Mouse (Mus musculus): Measurements from ENCODE around the gene Rbm8a. TPM values are rescaled to one million over a fixed set of nuclear protein-coding genes. Genes with fewer than 3 reads are reported as not detected.
"Not testable (repeated sequence)": the region's sequence is repeated elsewhere in the genome, so short reads cannot be mapped to it uniquely, and the experiment has no call there.

The Rbm8a gene
- polyA plus RNA-seq, 1 experiment from 2014 or later = 50.9 TPM

DNA sequence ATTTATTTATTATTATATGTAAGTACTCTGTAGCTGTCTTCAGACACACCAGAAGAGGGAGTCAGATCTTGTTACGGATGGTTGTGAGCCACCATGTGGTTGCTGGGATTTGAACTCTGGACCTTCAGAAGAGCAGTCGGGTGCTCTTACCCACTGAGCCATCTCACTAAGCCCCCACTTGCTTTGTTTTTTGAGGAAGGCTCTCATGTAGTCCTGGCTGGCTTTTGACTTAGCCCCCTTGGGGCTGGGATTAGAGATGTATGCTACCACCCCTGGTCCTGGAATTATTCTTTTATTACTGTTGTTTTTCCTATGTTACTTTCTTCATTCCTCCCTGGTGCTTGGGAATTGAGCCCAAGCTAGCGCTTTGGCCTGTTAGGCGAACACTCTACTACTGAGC, 23.7 kb upstream of the Rbm8a start:
- not testable (repeated sequence) for H3K36me3 ChIP-seq (replicated peaks); H3K4me2 ChIP-seq; H3K9ac ChIP-seq; H3K9me3 ChIP-seq (replicated peaks); ATAC-seq (ENCODE audit: insufficient read depth); H3K27ac ChIP-seq (replicated peaks); H3K4me3 ChIP-seq (replicated peaks)
- WGBS (ENCODE audit: insufficient replicate concordance) = 75% methylated on average over 4 of the region's 4 CpGs
- peaks cover 32% of the 10 kb centered on the region for H3K27me3 ChIP-seq
- peaks cover 10% of the 10 kb centered on the region for H3K4me1 ChIP-seq (replicated peaks)

DNA sequence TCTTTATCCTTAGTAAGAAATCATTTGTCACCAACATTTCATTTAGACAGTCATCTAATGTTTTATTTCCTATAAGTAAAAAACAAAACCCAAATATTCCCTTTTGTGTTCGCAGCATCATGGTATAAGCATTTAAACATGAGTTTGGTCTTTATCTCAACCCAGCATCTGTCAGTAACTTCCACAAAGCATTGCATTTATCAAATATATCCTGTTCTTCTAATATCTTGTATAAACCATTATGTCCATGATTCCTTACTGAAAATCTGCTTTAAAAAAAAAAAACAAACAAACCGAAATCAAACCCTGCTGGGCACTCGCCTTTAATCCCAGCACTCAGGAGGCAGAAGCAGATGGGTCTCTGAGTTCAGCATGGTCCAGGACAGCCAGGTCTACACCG, 23.1 kb upstream of the Rbm8a start:
- Histone ChIP-seq H3K9ac (no peak overlapping the region), H3K4me3 (replicated peaks) (no peak overlapping the region), H3K36me3 (replicated peaks) (no peaks in the 10 kb centered on the region), H3K4me2 (no peak overlapping the region), H3K4me1 (replicated peaks) (peaks cover 4% of the 10 kb centered on the region; the same call in 1 of the 2 replicates), H3K9me3 (replicated peaks) (no peaks in the 10 kb centered on the region), H3K27ac (replicated peaks) (no peak overlapping the region), H3K27me3 (peaks cover 26% of the 10 kb centered on the region)
- ATAC-seq (ENCODE audit: insufficient read depth) = no peak
- 57% methylated on average over 4 of the region's 4 CpGs for WGBS (ENCODE audit: insufficient replicate concordance)

DNA sequence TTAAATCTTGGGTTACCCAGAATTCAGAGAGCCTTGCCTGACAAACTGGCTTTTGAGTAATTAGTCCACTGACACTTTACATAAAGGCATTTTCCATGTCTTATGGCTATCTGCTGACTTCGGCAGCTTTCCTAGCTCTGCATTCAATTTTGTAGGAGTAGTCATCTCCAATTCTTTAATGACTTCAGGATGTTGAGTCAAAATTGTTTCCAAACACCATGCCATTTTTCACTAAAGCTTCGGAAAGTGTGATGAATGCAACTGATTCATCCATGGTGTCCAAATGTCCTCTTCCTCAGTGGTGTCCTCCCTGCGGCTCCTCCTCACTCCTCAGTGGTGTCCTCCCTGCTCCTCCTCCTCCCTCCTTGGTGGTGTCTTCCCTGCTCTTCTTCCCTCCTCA, 11.8 kb upstream of the Rbm8a start:
- Histone ChIP-seq H3K36me3 (replicated peaks) (peaks cover 6% of the 10 kb centered on the region), H3K4me2 (no peak overlapping the region), H3K27ac (replicated peaks) (no peak overlapping the region), H3K4me3 (replicated peaks) (no peak overlapping the region), H3K9me3 (replicated peaks) (no peaks in the 10 kb centered on the region), H3K4me1 (replicated peaks) (0 out of 2 replicates have a peak, but pooled peaks cover 3% of the 10 kb centered on the region), H3K9ac (no peak overlapping the region), H3K27me3 (no peaks in the 10 kb centered on the region)
- WGBS (ENCODE audit: insufficient replicate concordance) = 72% methylated on average over 3 of the region's 3 CpGs
- ATAC-seq (ENCODE audit: insufficient read depth) = no peak

- Histone ChIP-seq H3K27me3 (no peaks in the 10 kb centered on the region), H3K9ac (no peak overlapping the region), H3K4me3 (replicated peaks) (no peak overlapping the region), H3K9me3 (replicated peaks) (no peaks in the 10 kb centered on the region), H3K4me2 (no peak overlapping the region), H3K4me1 (replicated peaks) (no peaks in the 10 kb centered on the region), H3K27ac (replicated peaks) (no peak overlapping the region), H3K36me3 (replicated peaks) (peaks cover 15% of the 10 kb centered on the region)
- ATAC-seq (ENCODE audit: insufficient read depth) = no peak
- 75% methylated on average over 4 of the region's 4 CpGs for WGBS (ENCODE audit: insufficient replicate concordance)
Measured at GRCm38 (mm10) chr3:96623201-96623600, 6.5 kb upstream of the Rbm8a start.

DNA sequence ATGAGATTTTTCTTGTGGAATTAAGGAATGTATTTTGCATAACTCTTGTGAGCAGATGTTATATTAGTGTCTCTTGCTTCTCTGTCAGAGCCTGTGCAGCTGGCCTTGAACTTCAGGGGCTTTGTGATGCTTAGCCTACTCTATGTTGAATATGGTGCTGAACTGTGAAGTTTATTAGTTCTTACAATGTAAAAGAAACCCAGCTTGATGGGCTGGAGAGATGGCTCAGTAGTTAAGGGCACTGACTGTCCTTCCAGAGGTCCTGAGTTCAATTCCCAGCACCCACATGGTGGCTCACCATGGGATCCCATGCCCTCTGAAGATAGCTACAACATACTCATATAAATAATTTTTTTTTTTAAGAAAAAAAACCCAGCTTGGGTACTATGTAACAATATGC, 2.3 kb downstream of the Rbm8a start:
- no peak for ATAC-seq (ENCODE audit: insufficient read depth)
- Histone ChIP-seq H3K4me1 (replicated peaks) (peaks cover 58% of the 10 kb centered on the region), H3K4me3 (replicated peaks) (no peak overlapping the region), H3K9me3 (replicated peaks) (no peaks in the 10 kb centered on the region), H3K9ac (no peak overlapping the region), H3K36me3 (replicated peaks) (peaks cover 29% of the 10 kb centered on the region), H3K4me2 (no peak overlapping the region), H3K27ac (replicated peaks) (no peak overlapping the region), H3K27me3 (no peaks in the 10 kb centered on the region)

DNA sequence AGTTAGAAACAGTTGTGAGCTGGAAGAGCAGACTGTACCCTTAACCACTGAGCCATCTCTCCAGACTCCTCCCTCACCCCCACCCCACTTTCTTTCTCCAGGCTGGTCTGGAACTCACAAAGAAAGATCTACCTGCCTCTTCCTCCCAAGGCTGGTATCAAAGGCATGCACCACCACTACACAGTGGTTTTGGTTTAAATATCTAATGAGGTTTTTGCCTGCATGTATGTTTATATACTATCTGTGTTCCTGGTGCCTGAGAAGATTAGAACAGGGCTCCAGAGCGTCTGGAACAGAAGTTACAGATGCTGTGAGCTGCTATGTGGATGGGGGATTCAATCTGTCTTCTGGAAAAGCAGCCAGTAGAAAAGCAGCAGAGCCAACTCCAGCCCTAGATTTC, 4.3 kb downstream of the Rbm8a start:
- WGBS (ENCODE audit: insufficient replicate concordance) = 46% methylated on average over 1 of the region's 1 CpGs
- Histone ChIP-seq H3K27me3 (no peaks in the 10 kb centered on the region), H3K4me1 (replicated peaks) (peaks cover 55% of the 10 kb centered on the region), H3K9me3 (replicated peaks) (no peaks in the 10 kb centered on the region), H3K4me3 (replicated peaks) (no peak overlapping the region), H3K27ac (replicated peaks) (0 out of 2 replicates have a peak overlapping the region, but pooled peaks have one; percentile 19), H3K36me3 (replicated peaks) (peaks cover 39% of the 10 kb centered on the region), H3K4me2 (no peak overlapping the region), H3K9ac (no peak overlapping the region)
- ATAC-seq (ENCODE audit: insufficient read depth) = no peak

DNA sequence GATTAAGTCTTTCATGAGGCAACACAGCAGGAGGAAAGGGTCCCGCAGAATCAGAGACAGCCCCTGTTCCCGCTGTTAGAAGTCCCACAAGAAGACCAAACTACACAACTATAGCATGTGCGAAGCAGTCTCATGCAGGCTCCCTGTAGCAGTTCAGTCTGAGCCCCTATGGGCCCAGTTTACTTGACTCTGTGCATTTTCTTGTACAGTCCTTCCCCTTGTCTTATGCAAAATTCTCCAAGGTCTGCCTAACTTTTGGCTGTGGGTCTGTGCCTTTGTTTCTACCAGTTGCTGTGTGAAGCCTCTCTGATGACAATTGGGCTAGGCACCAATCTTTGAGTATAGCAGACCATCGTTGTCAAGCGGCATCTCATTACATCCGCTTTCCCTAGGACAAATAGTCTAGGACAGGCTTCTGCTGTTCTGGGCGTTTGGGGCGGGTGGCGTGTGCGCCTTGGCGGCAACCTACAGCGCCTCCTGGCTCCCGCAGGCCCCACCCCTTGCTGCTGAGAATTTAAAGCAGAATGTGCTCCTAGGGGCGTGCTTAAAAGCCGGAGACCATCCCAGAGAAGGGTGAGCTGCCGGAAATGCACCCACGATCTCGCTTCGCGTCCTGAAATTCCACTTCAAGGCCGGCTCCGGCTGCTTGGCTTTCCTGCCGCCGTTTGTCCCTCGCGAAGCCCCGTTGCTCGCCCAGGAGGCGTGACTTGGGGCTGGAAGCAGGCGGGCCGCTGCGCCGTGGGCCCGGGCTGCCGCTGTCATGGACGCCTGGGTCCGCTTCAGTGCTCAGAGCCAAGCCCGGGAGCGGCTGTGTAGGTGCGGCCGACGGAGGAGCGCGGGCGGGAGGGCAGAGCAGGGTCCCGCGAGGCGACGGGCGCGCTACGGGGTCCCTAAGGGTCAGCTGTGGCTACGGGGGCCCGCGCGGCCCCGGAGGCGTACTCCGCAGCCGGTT, 5.5 kb downstream of the Rbm8a start, which contains the start of the genes Pex11b and Gm42957:
Gene Pex11b, plus strand, starts transcription at position 449 of the 952 bp plus-strand sequence.
Gene Gm42957, plus strand, starts transcription at position 547 of the 952 bp plus-strand sequence.
- H3K36me3 ChIP-seq (replicated peaks) = peaks cover 43% of the 10 kb centered on the region

GRCm38 (mm10) chr3:96635906-96636305, 6.2 kb downstream of the Rbm8a start:
- no peaks in the 10 kb centered on the region for H3K27me3 ChIP-seq
- WGBS (ENCODE audit: insufficient replicate concordance) = 5% methylated on average over 15 of the region's 15 CpGs
- peak overlapping the region; percentile 80 for H3K4me3 ChIP-seq (replicated peaks)
- H3K27ac ChIP-seq (replicated peaks) = peak overlapping the region; percentile 82
- H3K4me2 ChIP-seq = peak overlapping the region; percentile 89
- H3K36me3 ChIP-seq (replicated peaks) = peaks cover 44% of the 10 kb centered on the region
- H3K4me1 ChIP-seq (replicated peaks) = peaks cover 44% of the 10 kb centered on the region
- H3K9ac ChIP-seq = peak overlapping the region; percentile 91
- H3K9me3 ChIP-seq (replicated peaks) = no peaks in the 10 kb centered on the region
- 0 out of 2 replicates have a peak, but pooled peaks have one; percentile 8 for ATAC-seq (ENCODE audit: insufficient read depth)

More for the DNA sequence above, 5.5 kb downstream of the Rbm8a start, which contains the start of the genes Pex11b and Gm42957:
- H3K4me2 ChIP-seq = peak within 1 kb of the TSS; percentile 89
- H3K9ac ChIP-seq = peak within 1 kb of the TSS; percentile 91
- H3K9me3 ChIP-seq (replicated peaks) = no peaks in the 10 kb centered on the region
- peaks cover 51% of the 10 kb centered on the region for H3K4me1 ChIP-seq (replicated peaks)
- 2% methylated on average over 60 of the region's 60 CpGs for WGBS (ENCODE audit: insufficient replicate concordance)
- peak; percentile 91 for ATAC-seq (ENCODE audit: insufficient read depth)
- no peaks in the 10 kb centered on the region for H3K27me3 ChIP-seq
- peak within 1 kb of the TSS; percentile 80 for H3K4me3 ChIP-seq (replicated peaks)
- peak within 1 kb of the TSS; percentile 82 for H3K27ac ChIP-seq (replicated peaks)

GRCm38 (mm10) chr3:96636448-96636847, 6.7 kb downstream of the Rbm8a start:
- Histone ChIP-seq H3K9me3 (replicated peaks) (no peaks in the 10 kb centered on the region), H3K9ac (peak overlapping the region; percentile 91), H3K27me3 (no peaks in the 10 kb centered on the region), H3K36me3 (replicated peaks) (peaks cover 38% of the 10 kb centered on the region), H3K27ac (replicated peaks) (peak overlapping the region; percentile 82; the same call in 1 of the 2 replicates), H3K4me3 (replicated peaks) (peak overlapping the region; percentile 80), H3K4me2 (peak overlapping the region; percentile 89), H3K4me1 (replicated peaks) (peaks cover 38% of the 10 kb centered on the region)
- no peak for ATAC-seq (ENCODE audit: insufficient read depth)
- 41% methylated on average over 11 of the region's 11 CpGs for WGBS (ENCODE audit: insufficient replicate concordance)

GRCm38 (mm10) chr3:96639219-96639618, 9.5 kb downstream of the Rbm8a start:
- 53% methylated on average over 1 of the region's 1 CpGs for WGBS (ENCODE audit: insufficient replicate concordance)
- Histone ChIP-seq H3K27ac (replicated peaks) (no peak overlapping the region), H3K4me1 (replicated peaks) (peaks cover 28% of the 10 kb centered on the region), H3K36me3 (replicated peaks) (peaks cover 33% of the 10 kb centered on the region), H3K4me2 (no peak overlapping the region), H3K9ac (no peak overlapping the region), H3K4me3 (replicated peaks) (no peak overlapping the region), H3K27me3 (no peaks in the 10 kb centered on the region), H3K9me3 (replicated peaks) (no peaks in the 10 kb centered on the region)
- ATAC-seq (ENCODE audit: insufficient read depth) = no peak

- H3K4me1 ChIP-seq (replicated peaks) = no peaks in the 10 kb centered on the region
- no peaks in the 10 kb centered on the region for H3K27me3 ChIP-seq
- no peak within 1 kb of the TSS for H3K4me2 ChIP-seq
- no peak within 1 kb of the TSS for H3K4me3 ChIP-seq (replicated peaks)
- WGBS (ENCODE audit: insufficient replicate concordance) = 73% methylated on average over 7 of the region's 7 CpGs
- H3K27ac ChIP-seq (replicated peaks) = no peak within 1 kb of the TSS
- no peak for ATAC-seq (ENCODE audit: insufficient read depth)
- H3K9ac ChIP-seq = no peak within 1 kb of the TSS
- H3K36me3 ChIP-seq (replicated peaks) = peaks cover 26% of the 10 kb centered on the region
- H3K9me3 ChIP-seq (replicated peaks) = no peaks in the 10 kb centered on the region
Measured at GRCm38 (mm10) chr3:96645018-96645649, 15.4 kb downstream of the Rbm8a start, which contains the start of gene Itga10. Gene Itga10, plus strand, starts transcription at chr3:96645584.

Data from liver, embryonic 15.5 days (tissue).